Mouse (Mus musculus): ENCODE measurements around the gene Dnajc21.

GRCm38 (mm10) chr15:10436893-10437292 lies 33.4 kb downstream of the Dnajc21 start:
- TF ChIP-seq CTCF (IDR thresholded peaks at IDR 0.05; ENCODE audit: low read depth, low read length) (no peak), POLR2AphosphoS5 (IDR thresholded peaks at IDR 0.05; ENCODE audit: insufficient replicate concordance, low read depth, low read length) (no peak)

Data from G1E (cell line).